Mouse (Mus musculus): ENCODE measurements around the gene Gm20388.

GRCm38 (mm10) chr8:121125311-121125876 lies 1214.8 kb downstream of the Gm20388 start:
- no peak for TF ChIP-seq POLR2A (IDR thresholded peaks at IDR 0.05; ENCODE audit: extremely low read depth, insufficient read depth, low read length)
- TF ChIP-seq CTCF (IDR thresholded peaks at IDR 0.05; ENCODE audit: extremely low read depth, insufficient read depth, low read length): 0 out of 2 replicates have a peak, but pooled peaks have one; percentile 36

Measured in cortical plate, adult 2 months (tissue).